Mouse (Mus musculus) forebrain, embryonic 16.5 days (tissue): ENCODE measurements around the gene 5330417C22Rik. TPM values are rescaled to one million over a fixed set of nuclear protein-coding genes. Genes with fewer than 3 reads are reported as not detected.

Experiments
- ATAC-seq: fragments of 200-750 bp; cut with Nextera tagmentation; 2 replicates; pipeline ENCODE4 v1.8.0; 2017; ENCODE audit warnings: mild to moderate bottlenecking, moderate library complexity
- H3K27ac ChIP-seq: fragments of 300-500 bp; sonication (generic); 2 replicates; pipeline ENCODE4 v1.5.1; 2014; ENCODE audit warnings: low read length, control low read depth
- H3K27me3 ChIP-seq: fragments of 300-500 bp; sonication (generic); replicated peaks from 2 replicates; pipeline ENCODE4 v1.6.1; 2014; ENCODE audit warnings: low read length; ENCODE audit not compliant: control insufficient read depth, insufficient read depth
- H3K36me3 ChIP-seq: fragments of 300-500 bp; sonication (generic); 2 replicates; pipeline ENCODE4 v1.6.1; 2014; ENCODE audit not compliant: control insufficient read depth, insufficient read depth
- H3K4me1 ChIP-seq: fragments of 300-500 bp; sonication (generic); replicated peaks from 2 replicates; pipeline ENCODE4 v1.6.1; 2014; ENCODE audit warnings: low read length; ENCODE audit not compliant: control insufficient read depth, insufficient read depth
- H3K4me2 ChIP-seq: fragments of 300-500 bp; sonication (generic); 2 replicates; pipeline ENCODE4 v1.6.1; 2014; ENCODE audit warnings: mild to moderate bottlenecking, low read length, control low read depth
- H3K4me3 ChIP-seq: fragments of 300-500 bp; sonication (generic); replicated peaks from 2 replicates; pipeline ENCODE4 v1.5.1; 2014; ENCODE audit warnings: mild to moderate bottlenecking, low read length, control low read depth
- H3K9ac ChIP-seq: fragments of 300-500 bp; sonication (generic); replicated peaks from 2 replicates; pipeline ENCODE4 v1.6.1; 2014; ENCODE audit warnings: low read depth, low read length, control low read depth
- H3K9me3 ChIP-seq: fragments of 300-500 bp; sonication (generic); 2 replicates; pipeline ENCODE4 v1.6.1; 2016; ENCODE audit warnings: low read length; ENCODE audit not compliant: control insufficient read depth
- WGBS: fragments of 180-500 bp; shearing (Covaris S2); extraction: QIAGEN DNeasy Blood & Tissue Kit; methylation state at CpG from one replicate; pipeline ENCODE4 v1.1.7; 2014; 5-methylcytosine and 5-hydroxymethylcytosine counted together
- polyA plus RNA-seq: library from polyadenylated mRNA; unstranded; fragments of >200 nt; fragmentation: Nextera tagmentation; extraction: Ambion mirVana; gene quantifications from 2 replicates; pipeline ENCODE4 v1.2.1, GENCODE M21; 2015

5330417C22Rik gene
- polyA plus RNA-seq, 1 experiment from 2014 or later, result 12.1 TPM

GRCm38 (mm10) chr3:108533951-108534350 lies 2.4 kb downstream of the 5330417C22Rik start, which contains the start of gene 1700013F07Rik:
TSS of gene 1700013F07Rik (plus strand) at chr3:108534150.
- H3K4me1 ChIP-seq, result peaks cover 14% of the 10 kb centered on the region
- H3K9me3 ChIP-seq, result no peaks in the 10 kb centered on the region
- no peaks in the 10 kb centered on the region for H3K36me3 ChIP-seq
- H3K27me3 ChIP-seq, result peaks cover 4% of the 10 kb centered on the region
- no peak within 1 kb of the TSS for H3K9ac ChIP-seq
- H3K4me3 ChIP-seq, result no peak within 1 kb of the TSS
- H3K27ac ChIP-seq, result no peak within 1 kb of the TSS
- no peak within 1 kb of the TSS for H3K4me2 ChIP-seq
- WGBS, result 90% methylated on average over 6 of the region's 6 CpGs
- ATAC-seq, result no peak

- no peak overlapping the region for H3K9ac ChIP-seq
- no peak for ATAC-seq
- H3K9me3 ChIP-seq, result no peaks in the 10 kb centered on the region
- no peak overlapping the region for H3K4me2 ChIP-seq
- WGBS, result 61% methylated on average over 9 of the region's 9 CpGs
- peaks cover 14% of the 10 kb centered on the region for H3K4me1 ChIP-seq
- peaks cover 4% of the 10 kb centered on the region for H3K27me3 ChIP-seq
- no peak overlapping the region for H3K27ac ChIP-seq
- H3K4me3 ChIP-seq, result no peak overlapping the region
- no peaks in the 10 kb centered on the region for H3K36me3 ChIP-seq
These were observed 3.0 kb downstream of the 5330417C22Rik start for GRCm38 (mm10) chr3:108533114-108533885.

GRCm38 (mm10) chr3:108528489-108528888 lies 7.8 kb downstream of the 5330417C22Rik start:
- 93% methylated on average over 8 of the region's 8 CpGs for WGBS
- Histone ChIP-seq H3K9ac (no peak overlapping the region), H3K4me2 (no peak overlapping the region), H3K4me3 (no peak overlapping the region), H3K4me1 (no peaks in the 10 kb centered on the region), H3K27me3 (no peaks in the 10 kb centered on the region), H3K9me3 (no peaks in the 10 kb centered on the region), H3K27ac (no peak overlapping the region), H3K36me3 (no peaks in the 10 kb centered on the region)
- no peak for ATAC-seq

GRCm38 (mm10) chr3:108523415-108523814 lies 12.9 kb downstream of the 5330417C22Rik start:
- ATAC-seq, result no peak
- WGBS, result 92% methylated on average over 4 of the region's 4 CpGs
- no peak overlapping the region for H3K4me2 ChIP-seq
- H3K9me3 ChIP-seq, result no peaks in the 10 kb centered on the region
- H3K9ac ChIP-seq, result no peak overlapping the region
- no peak overlapping the region for H3K4me3 ChIP-seq
- no peaks in the 10 kb centered on the region for H3K27me3 ChIP-seq
- H3K4me1 ChIP-seq, result no peaks in the 10 kb centered on the region
- H3K27ac ChIP-seq, result no peak overlapping the region
- H3K36me3 ChIP-seq, result no peaks in the 10 kb centered on the region

- H3K27me3 ChIP-seq, result no peaks in the 10 kb centered on the region
These were observed 18.1 kb downstream of the 5330417C22Rik start for GRCm38 (mm10) chr3:108518276-108518675.

GRCm38 (mm10) chr3:108513465-108513864 lies 22.9 kb downstream of the 5330417C22Rik start:
- 58% methylated on average over 3 of the region's 3 CpGs for WGBS
- peaks cover 12% of the 10 kb centered on the region for H3K4me1 ChIP-seq
- H3K4me2 ChIP-seq, result no peak overlapping the region
- H3K9ac ChIP-seq, result no peak overlapping the region
- ATAC-seq, result no peak
- no peaks in the 10 kb centered on the region for H3K36me3 ChIP-seq
- no peaks in the 10 kb centered on the region for H3K9me3 ChIP-seq
- H3K27ac ChIP-seq, result no peak overlapping the region
- H3K27me3 ChIP-seq, result no peaks in the 10 kb centered on the region
- no peak overlapping the region for H3K4me3 ChIP-seq

More at GRCm38 (mm10) chr3:108518276-108518675, 18.1 kb downstream of the 5330417C22Rik start:
- ATAC-seq, result no peak
- no peak overlapping the region for H3K27ac ChIP-seq
- H3K4me3 ChIP-seq, result no peak overlapping the region
- no peak overlapping the region for H3K9ac ChIP-seq
- no peaks in the 10 kb centered on the region for H3K36me3 ChIP-seq
- WGBS, result 50% methylated on average over 4 of the region's 4 CpGs
- H3K4me1 ChIP-seq, result no peaks in the 10 kb centered on the region
- H3K9me3 ChIP-seq, result no peaks in the 10 kb centered on the region
- H3K4me2 ChIP-seq, result no peak overlapping the region

- Histone ChIP-seq H3K27me3 (no peaks in the 10 kb centered on the region), H3K4me1 (peaks cover 12% of the 10 kb centered on the region), H3K4me3 (no peak overlapping the region), H3K4me2 (peak overlapping the region; percentile 31; the same call in 1 of the 2 replicates), H3K27ac (peak overlapping the region; percentile 66), H3K9ac (peak overlapping the region; percentile 29; the same call in 1 of the 2 replicates), H3K9me3 (no peaks in the 10 kb centered on the region), H3K36me3 (no peaks in the 10 kb centered on the region)
- 2% methylated on average over 9 of the region's 9 CpGs for WGBS
- ATAC-seq, result peak; percentile 82
These were observed 25.4 kb downstream of the 5330417C22Rik start for GRCm38 (mm10) chr3:108510716-108511483.

GRCm38 (mm10) chr3:108510156-108510555 lies 26.2 kb downstream of the 5330417C22Rik start:
- H3K27me3 ChIP-seq, result no peaks in the 10 kb centered on the region
- H3K4me1 ChIP-seq, result peaks cover 12% of the 10 kb centered on the region
- 23% methylated on average over 2 of the region's 2 CpGs for WGBS
- H3K36me3 ChIP-seq, result no peaks in the 10 kb centered on the region
- no peak overlapping the region for H3K4me2 ChIP-seq
- no peak overlapping the region for H3K9ac ChIP-seq
- no peak overlapping the region for H3K27ac ChIP-seq
- H3K9me3 ChIP-seq, result no peaks in the 10 kb centered on the region
- no peak overlapping the region for H3K4me3 ChIP-seq
- no peak for ATAC-seq

- no peaks in the 10 kb centered on the region for H3K36me3 ChIP-seq
- H3K4me1 ChIP-seq, result peaks cover 12% of the 10 kb centered on the region
- no peak overlapping the region for H3K27ac ChIP-seq
- 0 out of 2 replicates have a peak, but pooled peaks have one; percentile 34 for ATAC-seq
- no peak overlapping the region for H3K4me3 ChIP-seq
- H3K27me3 ChIP-seq, result no peaks in the 10 kb centered on the region
- 74% methylated on average over 4 of the region's 4 CpGs for WGBS
- H3K9me3 ChIP-seq, result no peaks in the 10 kb centered on the region
- H3K4me2 ChIP-seq, result no peak overlapping the region
- H3K9ac ChIP-seq, result no peak overlapping the region
These were observed 27.4 kb downstream of the 5330417C22Rik start for GRCm38 (mm10) chr3:108508745-108509474.
